Mouse (Mus musculus): Measurements from ENCODE around the gene Man1a2.
A peak's percentile ranks its signal among the peaks of the same experiment; 100 is the strongest.

Man1a2 gene

GRCm38 (mm10) chr3:100685087-100685762 lies at the start of gene Man1a2:
Man1a2 (minus strand) TSS chr3:100685503.
- peak; percentile 90 for DNase-seq (ENCODE audit: low spot score)

DNA sequence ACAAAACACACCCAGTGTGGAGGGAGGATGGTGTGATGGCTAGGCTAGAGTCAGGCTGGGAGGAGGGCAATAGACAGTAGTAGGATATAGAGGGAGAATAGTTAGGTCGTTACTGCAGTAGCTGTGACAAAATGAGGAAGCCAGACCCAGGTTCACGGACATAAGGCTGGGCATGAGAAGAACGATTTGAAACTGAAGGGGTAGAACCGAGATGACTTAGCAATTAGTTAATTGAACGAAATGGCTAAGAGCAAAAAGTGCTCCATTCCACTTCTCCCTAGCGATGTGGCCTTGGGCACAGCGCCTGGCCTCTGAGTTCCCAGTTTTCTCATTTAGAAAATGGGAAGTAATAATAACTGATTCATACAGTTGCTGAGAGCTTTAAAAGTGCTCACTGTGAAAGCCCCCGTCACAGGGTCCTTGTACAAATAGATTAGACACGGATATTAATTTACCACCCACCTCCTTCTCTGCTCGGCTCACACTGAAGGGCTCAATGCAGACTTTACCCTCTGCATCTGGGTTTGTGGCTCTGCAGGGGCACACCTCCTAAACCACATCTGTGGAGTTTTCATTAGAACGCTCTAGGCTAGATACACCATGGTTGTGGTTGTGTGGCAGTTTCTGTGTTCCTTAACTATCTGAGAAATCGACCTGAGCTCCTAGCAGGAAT lies 49.3 kb upstream of the Man1a2 start:
- no peak for DNase-seq (ENCODE audit: low spot score)

GRCm38 (mm10) chr3:100731896-100732295 lies 46.6 kb upstream of the Man1a2 start:
- DNase-seq (ENCODE audit: low spot score): no peak

DNA sequence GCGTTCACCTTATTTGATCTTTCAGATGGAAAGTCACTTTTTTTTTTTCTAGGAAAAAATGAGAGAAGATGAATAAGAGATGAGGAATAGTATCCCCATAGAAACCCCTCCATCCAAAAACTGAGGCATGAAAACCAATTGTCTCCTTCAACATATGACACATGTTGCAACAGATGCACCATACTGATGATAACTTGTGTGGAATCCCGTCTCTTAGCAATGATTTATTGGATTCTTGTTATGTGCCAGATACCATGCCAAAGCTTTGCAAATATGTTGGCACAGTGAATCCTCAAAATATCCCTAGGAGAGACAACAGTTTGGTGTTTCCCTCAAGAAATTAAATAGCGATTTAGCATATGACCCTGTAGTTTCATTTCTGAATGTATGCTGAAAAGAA lies 46.0 kb upstream of the Man1a2 start:
- no peak for DNase-seq (ENCODE audit: low spot score)

GRCm38 (mm10) chr3:100728008-100728712 lies 42.9 kb upstream of the Man1a2 start:
- DNase-seq (ENCODE audit: low spot score): no peak

DNA sequence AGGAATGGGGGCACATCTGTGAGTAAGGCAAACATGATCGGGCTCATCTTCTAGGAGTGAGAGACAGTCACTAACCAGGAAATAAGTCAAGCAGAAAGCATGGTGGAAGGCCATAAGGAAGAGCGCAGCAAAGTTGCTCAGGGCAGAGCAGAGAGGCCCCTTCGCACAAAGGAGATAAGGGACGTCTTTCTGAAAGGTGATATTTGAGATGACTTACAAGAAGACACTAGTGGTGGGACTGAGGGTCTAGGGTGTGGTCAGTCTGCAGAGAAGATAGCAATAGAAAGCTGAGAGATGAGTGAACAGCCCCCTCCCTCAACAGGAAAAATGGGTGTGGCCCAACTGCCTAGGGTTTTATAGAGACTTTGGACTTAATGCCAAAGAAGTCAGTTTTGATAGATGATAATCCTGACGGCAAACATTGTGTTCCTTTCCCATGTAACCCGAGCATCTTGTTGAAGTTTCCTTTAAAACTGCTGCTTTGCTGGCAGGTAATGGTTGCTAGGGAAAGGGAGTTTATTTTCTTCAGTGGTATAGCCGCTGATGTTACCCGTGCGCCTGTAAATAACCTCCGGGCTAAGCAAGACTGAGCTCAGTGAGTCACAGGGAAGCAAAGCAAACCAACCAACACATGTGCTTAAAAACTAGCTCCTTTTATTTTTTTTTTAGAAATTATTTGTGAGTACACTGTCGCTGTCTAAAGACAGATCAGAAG lies 40.8 kb upstream of the Man1a2 start:
- no peak for DNase-seq (ENCODE audit: low spot score)

DNA sequence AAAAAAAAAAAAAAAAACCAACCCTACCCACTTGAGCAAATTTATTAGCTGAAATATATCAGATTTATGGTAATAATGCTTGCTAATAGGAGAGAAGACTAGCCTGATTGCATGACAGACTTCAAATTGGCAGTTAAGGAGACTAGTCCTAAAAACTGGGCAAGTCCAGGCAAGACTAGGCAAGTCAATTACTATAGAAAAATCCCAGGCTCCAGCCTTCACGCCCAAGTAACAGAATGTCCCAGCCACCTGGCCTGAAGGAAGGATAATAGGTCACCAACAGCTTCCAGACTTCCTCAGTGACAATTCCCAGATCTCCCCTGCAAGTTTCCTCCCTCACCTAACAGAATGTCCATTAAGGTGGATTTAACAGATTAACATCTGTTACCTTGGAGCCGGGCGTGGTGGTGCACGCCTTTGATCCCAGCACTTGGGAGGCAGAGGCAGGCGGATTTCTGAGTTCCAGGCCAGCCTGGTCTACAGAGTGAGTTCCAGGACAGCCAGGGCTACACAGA lies 35.5 kb upstream of the Man1a2 start:
- no peak for DNase-seq (ENCODE audit: low spot score)

- DNase-seq (ENCODE audit: low spot score): no peak
Measured at GRCm38 (mm10) chr3:100716241-100716640, 30.9 kb upstream of the Man1a2 start.

DNA sequence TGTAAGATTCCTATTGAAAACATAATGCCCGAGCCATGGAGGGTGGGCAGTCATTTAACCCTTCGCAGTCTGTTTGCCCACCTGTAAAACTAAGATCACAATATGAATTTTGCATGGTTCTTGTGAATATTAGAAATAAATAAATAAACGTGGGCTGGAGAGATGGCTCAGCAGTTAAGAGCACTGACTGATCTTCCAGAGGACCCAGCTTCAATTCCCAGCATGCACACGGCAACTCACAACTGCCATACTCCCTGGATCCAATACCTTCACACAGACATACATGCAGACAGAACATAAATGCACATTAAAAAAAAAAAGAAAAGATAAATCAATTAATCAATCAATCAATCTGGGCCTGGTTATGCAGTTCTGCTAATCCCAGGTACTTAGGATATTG lies 30.1 kb upstream of the Man1a2 start:
- DNase-seq (ENCODE audit: low spot score): no peak

- DNase-seq (ENCODE audit: low spot score): no peak
Measured at GRCm38 (mm10) chr3:100713142-100714005, 28.1 kb upstream of the Man1a2 start.

DNA sequence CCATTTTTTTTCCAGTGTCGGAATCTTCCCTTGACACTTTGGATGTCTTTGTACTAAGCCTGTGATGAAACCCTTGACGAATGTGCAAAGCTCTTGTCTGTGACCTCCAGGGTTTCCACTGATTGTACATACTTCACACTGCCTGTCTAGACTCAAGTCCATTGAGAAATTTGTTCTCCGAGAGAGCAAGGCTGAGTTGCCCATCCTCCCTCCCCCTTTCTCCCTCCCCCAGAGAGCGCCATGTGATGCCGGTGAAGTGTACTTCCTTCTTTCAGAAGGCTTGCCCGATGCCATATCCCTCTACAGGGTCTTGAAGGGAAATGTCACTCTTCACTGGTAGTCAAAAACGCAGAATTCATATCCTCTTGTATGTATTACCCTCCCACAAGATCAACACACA lies 26.8 kb upstream of the Man1a2 start:
- DNase-seq (ENCODE audit: low spot score): no peak

DNA sequence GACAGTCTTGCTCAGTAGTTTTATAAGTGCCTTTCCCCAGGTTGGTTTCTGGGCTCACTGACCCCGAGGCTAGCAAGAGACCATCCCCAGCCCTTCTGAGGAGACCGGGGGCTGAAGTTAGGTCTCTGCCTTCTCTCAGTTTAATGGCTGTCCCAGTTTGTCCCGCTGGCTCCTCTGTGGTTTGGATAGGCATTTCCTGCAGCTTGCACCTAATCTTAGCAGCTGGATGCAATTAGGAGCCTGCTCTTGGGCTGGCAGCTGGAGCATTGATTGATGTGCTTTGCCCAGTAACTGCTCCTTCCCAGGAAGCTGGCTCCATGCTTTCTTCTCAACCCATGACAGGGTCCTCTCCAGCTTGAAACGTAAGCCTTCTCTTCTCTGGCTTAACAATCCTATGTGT lies 26.2 kb upstream of the Man1a2 start:
- DNase-seq (ENCODE audit: low spot score): no peak

- no peak for DNase-seq (ENCODE audit: low spot score)
Measured at GRCm38 (mm10) chr3:100707117-100707516, 21.8 kb upstream of the Man1a2 start.

DNA sequence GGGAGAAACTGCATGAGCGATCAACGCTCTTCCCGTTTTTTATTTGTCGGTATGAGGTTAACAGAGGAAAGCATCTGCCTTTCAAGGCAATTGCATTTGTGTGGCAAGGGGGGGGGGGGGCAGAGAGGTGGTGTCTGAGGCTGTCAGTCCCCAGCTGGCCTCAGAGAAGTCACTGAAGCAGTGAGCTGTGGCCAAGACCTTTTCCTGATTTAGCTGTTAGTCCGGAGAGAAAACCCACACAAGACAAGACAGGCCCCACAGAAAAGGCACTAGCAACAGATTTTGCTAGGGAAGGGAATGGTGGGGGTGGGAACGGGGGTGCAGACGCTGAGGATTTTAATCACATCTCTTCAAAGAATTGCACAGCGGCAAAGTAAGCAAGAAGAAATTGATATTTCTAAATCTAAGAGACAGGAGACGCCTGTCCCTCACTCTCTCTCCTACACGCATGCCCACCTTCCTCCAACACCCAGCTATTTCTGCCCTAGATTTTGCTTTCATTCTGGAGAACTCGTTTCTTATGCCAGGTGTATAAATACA lies 19.9 kb upstream of the Man1a2 start:
- DNase-seq (ENCODE audit: low spot score): no peak

GRCm38 (mm10) chr3:100703847-100704644 lies 18.7 kb upstream of the Man1a2 start:
- DNase-seq (ENCODE audit: low spot score): peak; percentile 23

DNA sequence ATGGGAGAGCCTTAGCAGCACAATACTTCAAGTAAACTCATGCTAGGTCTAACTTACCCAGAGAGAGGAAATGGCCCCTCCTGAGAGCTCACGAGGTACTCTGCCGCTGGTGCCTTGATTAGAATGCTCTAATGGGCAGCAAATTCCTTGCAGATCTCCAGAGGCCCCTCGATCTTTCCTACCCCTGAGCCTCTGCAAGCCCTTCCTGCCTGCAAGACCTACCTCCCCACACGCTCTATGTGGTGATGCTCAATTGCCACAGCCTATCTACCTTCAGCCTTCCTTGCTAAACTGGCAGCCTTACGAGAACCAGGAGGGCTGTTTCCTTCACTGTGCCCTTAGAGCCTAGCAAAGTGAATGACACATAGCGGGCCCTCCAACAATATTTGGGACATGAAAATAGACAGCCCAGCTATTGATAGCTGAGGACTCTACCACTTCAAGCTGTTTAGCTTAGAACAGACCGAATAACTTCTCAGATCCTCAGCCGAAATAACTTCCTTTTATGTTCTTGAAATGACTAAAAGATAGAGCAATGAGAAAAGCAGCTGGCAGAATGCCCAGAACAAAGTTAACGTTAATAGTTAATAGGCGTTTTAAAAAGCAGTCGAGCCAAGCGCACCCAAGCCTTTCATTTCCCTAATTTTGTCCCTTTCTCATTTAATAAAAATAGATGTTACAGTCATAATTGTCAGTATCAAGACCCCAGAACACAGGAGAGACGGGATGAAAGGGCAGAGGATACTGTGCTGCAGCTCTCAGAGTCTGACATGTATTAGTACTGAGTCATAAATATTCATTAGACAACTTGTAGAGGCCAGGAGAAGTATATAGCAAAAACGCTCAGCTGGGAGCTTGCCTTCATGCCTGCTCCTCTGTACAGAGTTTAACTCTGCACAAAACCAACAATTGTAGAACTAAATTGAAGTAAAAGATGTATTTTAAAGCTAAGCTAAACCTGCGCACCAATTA lies 17.9 kb upstream of the Man1a2 start:
- DNase-seq (ENCODE audit: low spot score): peak; percentile 46

- DNase-seq (ENCODE audit: low spot score): peak; percentile 56
Measured at GRCm38 (mm10) chr3:100688747-100689146, 3.4 kb upstream of the Man1a2 start.

- no peak for DNase-seq (ENCODE audit: low spot score)
Measured at GRCm38 (mm10) chr3:100686756-100687155, 1.5 kb upstream of the Man1a2 start.

GRCm38 (mm10) chr3:100685763-100686370 lies 564 bp upstream of the Man1a2 start:
- DNase-seq (ENCODE audit: low spot score): peak; percentile 68

Data from urinary bladder, postnatal 14 days (tissue).